Mouse (Mus musculus) megakaryocyte, embryonic 14.5 days (primary cell): ENCODE measurements around the gene Asic2. TPM values are rescaled to one million over a fixed set of nuclear protein-coding genes. Genes with fewer than 3 reads are reported as not detected.

ENCODE experiments used
- H3K27me3 ChIP-seq: replicated peaks from 2 replicates; pipeline ENCODE3; 2012; ENCODE audit warnings: inconsistent platforms
- H3K36me3 ChIP-seq: replicated peaks from 2 replicates; pipeline ENCODE3; 2012; ENCODE audit warnings: low read length, inconsistent platforms, mixed read lengths
- H3K4me1 ChIP-seq: 2 replicates; pipeline ENCODE4 v1.6.1; 2012; ENCODE audit warnings: inconsistent platforms
- H3K4me3 ChIP-seq: replicated peaks from 2 replicates; pipeline ENCODE3; 2012; ENCODE audit warnings: moderate library complexity, mild to moderate bottlenecking, inconsistent platforms
- H3K9me3 ChIP-seq: 2 replicates; pipeline ENCODE4 v1.6.1; 2012; ENCODE audit warnings: inconsistent platforms
- FLI1 ChIP-seq: IDR thresholded peaks from 2 replicates; pipeline ENCODE4 v1.6.1; 2012; ENCODE audit warnings: low read length, inconsistent platforms, mixed read lengths
- GATA1 ChIP-seq: IDR thresholded peaks from 3 replicates; pipeline ENCODE4 v1.6.1; 2012; ENCODE audit warnings: mixed read lengths, low read length, inconsistent platforms, borderline replicate concordance
- polyA plus RNA-seq: library from polyadenylated mRNA; stranded (reverse); fragments of >175 nt; gene quantifications from 2 replicates; pipeline ENCODE4 v1.2.3, GENCODE M21; 2012; ENCODE audit warnings: low replicate concordance; ENCODE audit not compliant: insufficient read depth

Asic2 gene
- polyA plus RNA-seq, 1 experiment, result 0.04 TPM

DNA sequence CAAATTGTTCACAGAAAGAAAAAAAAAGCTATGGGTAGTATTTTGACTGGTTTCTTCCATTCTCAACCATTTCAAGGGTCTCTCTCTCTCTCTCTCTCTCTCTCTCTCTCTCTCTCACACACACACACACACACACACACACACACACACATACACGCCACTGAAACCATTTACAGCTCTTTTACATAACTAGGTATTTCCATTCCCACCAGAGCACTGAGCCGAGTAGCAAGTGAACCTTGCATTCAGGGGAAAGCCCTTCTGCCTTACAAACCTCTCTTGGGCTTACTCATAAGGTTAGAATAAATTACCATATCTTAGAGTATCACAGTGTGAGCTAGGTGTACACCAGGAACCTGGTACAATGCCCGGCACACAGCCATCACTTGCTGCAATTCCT, 452.5 kb downstream of the Asic2 start:
- H3K4me3 ChIP-seq, result no peak overlapping the region
- H3K4me1 ChIP-seq, result no peaks in the 10 kb centered on the region
- H3K36me3 ChIP-seq, result no peaks in the 10 kb centered on the region
- no peaks in the 10 kb centered on the region for H3K9me3 ChIP-seq
- no peaks in the 10 kb centered on the region for H3K27me3 ChIP-seq
- TF ChIP-seq GATA1 (no peak), FLI1 (no peak)

DNA sequence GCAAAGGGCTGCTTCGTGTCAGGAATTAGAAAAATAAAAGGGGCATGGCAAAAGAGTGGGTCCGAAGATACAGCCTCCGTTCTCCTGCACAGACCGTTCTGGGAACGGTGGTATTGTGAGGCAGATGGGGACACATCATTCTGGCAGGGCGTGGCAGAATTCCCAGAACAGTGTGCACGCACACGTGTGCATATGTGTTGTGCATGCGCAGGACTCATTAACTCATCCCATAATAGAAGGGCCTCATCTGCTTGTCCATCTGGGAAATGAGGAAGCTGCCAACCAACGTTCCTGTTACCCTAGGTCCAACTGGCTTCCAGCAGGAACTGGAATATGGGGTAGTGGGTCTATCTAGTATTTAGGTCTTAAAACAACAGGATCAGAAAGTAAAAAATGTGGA, 455.8 kb downstream of the Asic2 start:
- Histone ChIP-seq H3K36me3 (no peaks in the 10 kb centered on the region), H3K9me3 (no peaks in the 10 kb centered on the region), H3K4me1 (no peaks in the 10 kb centered on the region), H3K27me3 (no peaks in the 10 kb centered on the region), H3K4me3 (no peak overlapping the region)
- TF ChIP-seq GATA1 (no peak), FLI1 (no peak)

DNA sequence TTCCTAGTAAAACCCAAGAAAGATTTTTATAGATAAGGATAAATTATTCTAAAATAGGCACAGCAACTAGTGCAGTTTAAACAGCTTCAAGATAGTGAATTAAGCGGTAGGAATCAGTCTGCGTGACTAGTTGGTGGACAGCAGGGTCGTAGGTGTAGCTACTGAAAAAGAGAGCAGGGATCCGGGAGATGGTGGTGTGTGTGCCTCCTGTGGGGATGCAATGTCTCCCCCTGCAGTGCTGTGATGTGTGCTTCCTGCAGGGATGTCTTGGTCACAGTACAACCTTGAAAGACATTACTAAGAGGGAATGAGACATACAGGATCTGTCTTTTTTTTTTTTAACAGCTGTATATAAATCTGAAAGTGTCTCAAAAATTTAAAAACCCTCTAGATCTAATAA, 456.9 kb downstream of the Asic2 start:
- Histone ChIP-seq H3K4me1 (no peaks in the 10 kb centered on the region), H3K4me3 (no peak overlapping the region), H3K36me3 (no peaks in the 10 kb centered on the region), H3K27me3 (no peaks in the 10 kb centered on the region), H3K9me3 (no peaks in the 10 kb centered on the region)
- TF ChIP-seq GATA1 (no peak), FLI1 (no peak)

DNA sequence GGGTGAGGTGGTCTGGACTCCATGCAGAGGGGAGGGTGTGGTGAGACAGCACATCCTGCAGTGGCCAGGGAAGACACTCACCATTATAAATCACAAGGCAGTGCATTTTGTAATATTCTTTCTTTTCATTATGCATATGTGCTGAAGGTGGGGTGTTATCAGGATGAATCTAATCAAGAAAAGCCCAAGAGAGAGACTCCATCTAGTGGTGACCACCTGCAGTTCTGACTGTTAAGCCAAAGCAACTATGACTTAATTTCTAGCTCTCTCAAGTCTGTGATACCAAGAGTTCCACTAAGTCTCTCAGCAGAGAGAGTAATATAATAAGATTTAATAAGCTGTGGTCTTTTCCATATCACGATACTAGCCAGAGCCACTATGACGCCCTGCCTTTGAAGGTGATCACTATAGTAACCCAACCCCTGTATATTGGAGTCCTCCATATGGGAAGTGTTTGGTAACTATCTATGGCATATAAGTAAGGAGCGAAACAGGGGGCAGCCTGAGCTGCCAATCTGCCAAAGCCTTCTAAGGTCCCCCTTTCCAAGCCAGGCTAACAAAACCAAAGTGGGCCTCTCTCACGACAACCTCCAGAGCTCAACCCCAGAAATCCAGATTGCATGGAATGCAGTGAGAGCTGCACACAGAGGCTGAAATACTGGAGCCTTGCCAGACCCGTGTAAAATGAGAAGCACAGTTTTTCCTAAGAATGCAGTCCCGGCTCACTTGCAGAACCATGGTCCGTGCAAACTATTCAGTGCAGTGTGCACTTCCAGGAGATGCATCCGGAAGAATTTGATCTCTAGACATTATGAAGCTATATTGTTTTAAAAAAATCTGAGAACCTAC, 459.6 kb downstream of the Asic2 start:
- TF ChIP-seq GATA1 (no peak), FLI1 (no peak)
- H3K36me3 ChIP-seq, result no peaks in the 10 kb centered on the region
- H3K4me3 ChIP-seq, result no peak overlapping the region
- H3K9me3 ChIP-seq, result no peaks in the 10 kb centered on the region
- no peaks in the 10 kb centered on the region for H3K27me3 ChIP-seq
- no peaks in the 10 kb centered on the region for H3K4me1 ChIP-seq

DNA sequence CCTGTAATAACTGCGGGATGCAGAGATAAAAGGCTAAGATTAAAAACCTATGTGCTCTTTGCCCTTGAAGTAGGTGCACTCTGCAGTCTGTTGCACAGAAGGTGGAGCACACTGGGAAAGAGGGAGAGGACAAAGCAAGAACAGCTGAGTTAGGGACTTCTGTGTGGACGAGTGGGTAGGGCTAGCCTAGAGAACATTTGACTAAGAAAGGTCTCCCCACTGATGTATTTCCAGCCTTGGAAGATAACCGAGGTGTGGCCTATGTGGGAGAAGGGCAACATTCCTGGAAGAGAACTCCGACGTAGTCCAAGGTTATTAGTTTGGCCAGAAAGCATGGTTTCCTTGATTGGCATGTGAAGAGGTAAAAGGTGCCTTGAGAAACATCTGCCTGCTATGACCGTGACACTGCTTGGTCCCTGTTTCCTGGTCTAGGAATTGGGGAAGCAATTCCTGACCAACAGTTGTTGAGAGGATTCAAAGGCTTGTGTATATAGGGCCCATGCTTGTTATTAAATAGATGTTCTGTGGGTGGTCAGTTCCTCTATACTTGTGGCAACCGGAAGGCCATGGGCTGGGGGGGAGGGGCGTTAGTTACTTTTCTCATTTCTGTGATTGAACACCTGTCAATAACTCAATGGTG, 463.3 kb downstream of the Asic2 start:
- no peaks in the 10 kb centered on the region for H3K9me3 ChIP-seq
- no peak overlapping the region for H3K4me3 ChIP-seq
- H3K27me3 ChIP-seq, result no peaks in the 10 kb centered on the region
- no peaks in the 10 kb centered on the region for H3K36me3 ChIP-seq
- no peaks in the 10 kb centered on the region for H3K4me1 ChIP-seq
- TF ChIP-seq GATA1 (no peak), FLI1 (no peak)

DNA sequence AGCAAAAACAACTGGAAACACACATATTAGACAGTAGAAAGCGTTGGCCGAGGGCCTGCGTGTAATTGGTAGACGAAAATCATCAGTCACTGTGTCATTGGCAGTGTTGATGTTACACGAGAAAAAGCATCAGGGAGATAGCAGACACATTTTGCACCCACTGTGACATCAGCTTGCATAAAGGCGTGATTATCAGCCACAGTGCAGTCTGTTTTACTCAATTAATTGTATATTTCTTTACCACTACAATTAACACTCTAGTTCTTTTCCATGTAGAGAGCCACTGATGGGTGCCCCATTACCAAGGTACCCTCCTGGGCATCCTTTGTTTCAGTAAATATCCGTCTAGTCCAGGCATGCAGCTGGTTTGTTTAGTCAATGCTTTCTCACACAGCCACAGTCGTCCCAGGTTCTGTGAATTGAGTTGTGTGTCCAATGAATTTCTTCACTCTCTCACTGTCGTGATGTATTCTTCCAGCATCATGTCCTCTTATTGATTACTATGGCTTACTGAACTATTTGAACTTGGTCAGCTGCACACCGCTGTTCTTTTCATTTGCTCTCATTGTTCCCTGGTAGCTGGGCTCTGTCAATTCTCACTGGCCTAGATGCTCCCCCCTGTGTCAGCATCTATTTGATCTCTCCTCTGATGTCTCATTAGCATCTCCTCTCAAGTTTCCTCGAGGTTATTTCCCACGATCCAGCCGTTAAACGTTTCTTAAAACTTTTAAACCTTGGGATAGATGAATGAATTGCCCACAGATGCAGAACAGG, 466.6 kb downstream of the Asic2 start:
- no peak overlapping the region for H3K4me3 ChIP-seq
- no peaks in the 10 kb centered on the region for H3K4me1 ChIP-seq
- no peaks in the 10 kb centered on the region for H3K9me3 ChIP-seq
- H3K36me3 ChIP-seq, result no peaks in the 10 kb centered on the region
- H3K27me3 ChIP-seq, result no peaks in the 10 kb centered on the region
- TF ChIP-seq GATA1 (no peak), FLI1 (no peak)

DNA sequence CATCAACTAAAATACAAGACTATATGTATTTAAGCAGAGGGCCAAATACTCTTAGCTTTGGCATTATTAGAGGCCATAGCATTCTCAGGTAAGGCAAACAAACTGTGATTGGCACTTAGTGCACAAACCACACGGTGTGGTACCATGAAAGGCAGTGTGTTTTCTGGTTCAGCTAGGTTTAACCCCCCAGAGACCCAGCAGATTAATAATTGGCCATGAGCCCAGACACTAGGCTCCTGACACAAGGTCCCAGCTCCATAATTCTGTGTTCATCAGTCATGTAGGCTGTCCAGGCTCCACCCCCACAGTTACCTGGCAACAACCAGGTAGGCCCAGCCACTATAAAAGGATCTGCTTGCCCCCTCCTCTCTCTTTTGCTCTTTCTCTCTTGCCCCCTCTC, 469.3 kb downstream of the Asic2 start:
- Histone ChIP-seq H3K9me3 (no peaks in the 10 kb centered on the region), H3K27me3 (no peaks in the 10 kb centered on the region)
- no peak for TF ChIP-seq GATA1
- no peak for TF ChIP-seq FLI1

DNA sequence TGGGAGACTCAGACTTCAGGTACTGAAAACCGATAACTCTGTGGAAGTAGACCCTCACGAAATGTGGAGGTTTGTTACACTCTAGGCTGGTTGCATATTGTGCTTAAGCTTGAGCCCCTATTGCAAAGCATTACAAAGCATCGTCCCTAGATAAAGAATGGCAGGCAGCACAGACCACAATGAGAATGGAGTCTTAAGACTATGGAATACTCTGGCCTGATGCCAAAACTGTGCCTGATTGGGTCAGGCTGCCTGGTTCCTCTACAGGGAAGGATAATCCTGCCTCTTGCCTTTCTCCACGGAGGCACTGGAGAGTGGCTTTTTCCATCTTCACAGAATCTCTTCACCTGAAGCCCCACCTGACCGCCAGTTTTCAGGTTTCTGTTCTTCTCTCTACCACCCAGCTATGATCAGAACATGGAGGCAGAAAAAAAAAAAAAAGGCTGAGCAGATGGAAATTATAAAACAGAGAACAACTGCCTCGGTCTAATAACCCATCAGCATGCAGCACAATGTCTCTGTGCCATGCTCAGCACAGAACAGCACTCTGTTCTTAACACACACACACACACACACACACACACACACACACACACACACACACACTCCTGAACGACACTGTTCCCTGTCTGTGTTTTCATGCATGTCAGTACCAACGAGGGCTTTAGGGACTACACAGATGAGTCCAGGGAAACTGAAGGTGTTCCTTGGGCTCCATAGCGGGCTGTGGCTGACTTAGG, 470.4 kb downstream of the Asic2 start:
- Histone ChIP-seq H3K36me3 (no peaks in the 10 kb centered on the region), H3K9me3 (no peaks in the 10 kb centered on the region), H3K4me3 (no peak overlapping the region), H3K4me1 (no peaks in the 10 kb centered on the region), H3K27me3 (no peaks in the 10 kb centered on the region)
- TF ChIP-seq FLI1 (no peak), GATA1 (no peak)

More for the DNA sequence above, 469.3 kb downstream of the Asic2 start:
- H3K4me3 ChIP-seq, result no peak overlapping the region
- H3K36me3 ChIP-seq, result no peaks in the 10 kb centered on the region
- no peaks in the 10 kb centered on the region for H3K4me1 ChIP-seq

DNA sequence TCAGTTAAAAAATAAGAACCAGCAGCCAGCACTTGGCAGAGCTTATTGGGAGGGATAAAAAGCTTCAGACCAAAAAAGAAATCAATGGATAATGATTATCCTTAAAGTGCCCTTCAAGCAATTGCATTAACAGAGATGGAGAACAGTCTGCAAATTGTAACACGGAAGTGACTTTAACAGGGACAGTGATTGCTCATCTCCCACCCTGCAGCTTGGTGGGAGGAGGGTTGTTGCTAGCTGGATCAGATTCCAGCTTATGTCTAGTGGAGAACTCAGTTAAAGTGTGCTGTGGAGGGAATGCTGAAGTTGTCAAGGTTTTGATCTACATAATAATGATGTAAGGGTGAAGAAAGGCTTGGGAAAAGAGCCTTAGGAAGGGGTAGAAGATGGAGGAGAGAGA, 471.8 kb downstream of the Asic2 start:
- TF ChIP-seq FLI1 (no peak), GATA1 (no peak)
- Histone ChIP-seq H3K9me3 (no peaks in the 10 kb centered on the region), H3K36me3 (no peaks in the 10 kb centered on the region), H3K4me1 (no peaks in the 10 kb centered on the region), H3K4me3 (no peak overlapping the region), H3K27me3 (no peaks in the 10 kb centered on the region)
